Mouse (Mus musculus) layer of hippocampus, postnatal 14 days (tissue): ENCODE results near the gene Ap3d1. TPM values are rescaled to one million over a fixed set of nuclear protein-coding genes. Genes with fewer than 3 reads are reported as not detected.

Experiments used
- DNase-seq, 2 experiments: peaks; one replicate each; pipeline ENCODE4 v3.0.0; 2021 to 2022; ENCODE audit warnings: low spot score in 2 of 2, mixed read lengths in 1 of 2
- total RNA-seq, 2 experiments: library from RNA; stranded (reverse); gene quantifications; 2 replicates each; pipeline ENCODE4 v1.2.3; 2021

Gene Ap3d1
- total RNA-seq, 2 experiments from 2014 or later = 137 to 144 TPM

DNA sequence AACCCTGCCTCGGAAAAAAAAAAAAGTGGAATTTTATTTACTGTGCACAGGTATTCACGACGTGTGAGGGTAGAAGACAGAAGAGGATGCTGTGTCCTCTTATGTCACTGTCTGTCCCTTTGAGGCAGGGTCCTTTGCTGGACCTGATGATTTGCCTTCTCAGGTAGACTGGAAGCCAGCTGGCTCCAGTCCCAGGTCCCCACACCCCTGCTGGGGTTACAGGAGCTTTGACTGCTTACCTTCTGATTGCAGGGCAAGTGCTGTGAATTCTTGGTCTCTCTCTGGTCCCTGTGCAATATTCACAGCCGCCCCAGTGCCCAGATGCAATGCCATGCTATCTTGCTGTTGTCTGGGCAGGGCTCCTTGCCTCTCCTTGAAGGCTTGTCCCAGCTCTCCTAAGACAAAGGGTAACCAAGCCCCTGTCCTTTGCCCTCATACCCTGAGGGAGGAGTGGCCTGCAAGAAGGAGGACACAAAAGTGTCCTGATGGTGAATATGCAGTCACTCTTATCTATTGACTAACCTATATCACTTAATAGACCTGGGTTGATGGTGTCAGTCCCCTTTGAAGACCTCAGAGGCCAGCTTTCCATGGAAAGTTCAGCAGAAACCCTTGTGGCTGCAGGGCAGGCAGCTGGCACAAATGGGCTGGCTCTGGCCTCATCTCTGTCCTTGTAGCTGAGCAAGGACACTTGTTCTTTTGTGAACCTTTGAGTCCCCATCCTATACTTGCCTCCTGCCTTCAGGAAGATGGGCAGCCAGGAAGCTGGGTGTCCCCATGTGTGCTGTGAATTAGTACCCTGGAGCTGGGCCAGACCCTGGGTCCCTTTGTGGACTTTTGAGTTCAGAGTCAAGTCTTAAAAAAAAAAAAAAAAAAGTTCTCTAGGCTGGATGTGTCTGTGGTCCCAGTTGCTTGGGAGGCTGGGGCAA is 18.8 kb upstream of the Ap3d1 start:
- DNase-seq = no peak

DNA sequence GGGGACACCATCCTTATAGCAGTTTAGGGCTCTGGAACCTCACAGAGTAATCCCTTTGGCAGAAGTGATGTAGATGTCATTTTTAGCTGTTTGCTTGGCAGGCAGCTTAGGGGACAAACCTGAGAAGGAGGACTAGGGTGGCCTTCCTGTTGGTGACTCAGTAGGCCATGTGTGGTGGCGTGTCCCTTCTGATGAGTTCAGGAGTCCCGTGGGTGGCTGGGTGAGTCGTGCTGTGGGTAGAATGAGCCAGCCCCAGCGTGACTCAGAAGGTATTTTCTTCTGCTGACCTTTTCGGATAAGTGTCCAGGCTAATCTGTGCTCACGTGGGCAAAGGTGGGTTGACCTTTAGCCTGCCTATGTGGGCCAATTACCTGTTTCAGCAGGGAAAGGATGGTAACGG is 16.6 kb upstream of the Ap3d1 start:
- no peak for DNase-seq

DNA sequence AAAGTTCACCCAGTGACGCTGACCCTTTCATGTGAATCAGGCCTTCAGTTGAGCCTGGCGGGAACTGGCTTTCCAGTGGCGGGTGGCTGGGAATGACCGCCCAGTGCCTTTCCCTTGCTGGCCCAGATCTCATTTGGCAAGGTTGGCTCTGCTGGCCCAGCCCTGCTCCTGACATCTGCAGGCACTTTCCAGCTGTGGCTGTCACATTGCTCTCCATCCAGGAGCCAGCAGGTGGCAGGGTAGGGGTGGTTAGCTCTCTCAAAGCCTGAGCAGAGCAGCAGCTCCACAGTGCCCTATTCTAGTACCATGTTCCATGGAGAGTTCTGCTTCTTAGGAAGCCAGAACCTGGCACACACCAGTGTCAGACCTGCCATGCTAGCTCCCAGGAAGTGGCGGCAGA is 15.7 kb upstream of the Ap3d1 start:
- DNase-seq = peak; percentile 40 to 57

DNA sequence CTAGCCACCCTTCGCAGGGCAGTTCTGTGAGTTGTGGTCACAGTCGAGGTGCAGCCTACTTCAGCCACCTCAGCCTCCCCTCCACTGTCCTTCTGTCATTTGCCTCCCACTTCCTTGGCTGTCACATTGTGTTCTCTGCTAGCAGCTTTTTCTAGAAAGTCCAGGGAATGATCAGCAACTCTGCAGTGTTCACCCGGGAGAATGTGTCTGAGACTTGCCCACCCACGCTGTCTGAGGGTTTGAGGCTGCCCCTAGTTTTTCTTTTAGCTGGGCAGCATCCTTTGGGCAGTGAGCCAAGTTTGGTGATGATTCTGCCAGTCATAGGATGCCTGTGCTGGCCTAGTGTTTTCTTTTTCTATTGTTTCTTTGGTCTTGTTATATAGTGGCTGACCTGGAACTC is 14.9 kb upstream of the Ap3d1 start:
- DNase-seq = no peak

DNA sequence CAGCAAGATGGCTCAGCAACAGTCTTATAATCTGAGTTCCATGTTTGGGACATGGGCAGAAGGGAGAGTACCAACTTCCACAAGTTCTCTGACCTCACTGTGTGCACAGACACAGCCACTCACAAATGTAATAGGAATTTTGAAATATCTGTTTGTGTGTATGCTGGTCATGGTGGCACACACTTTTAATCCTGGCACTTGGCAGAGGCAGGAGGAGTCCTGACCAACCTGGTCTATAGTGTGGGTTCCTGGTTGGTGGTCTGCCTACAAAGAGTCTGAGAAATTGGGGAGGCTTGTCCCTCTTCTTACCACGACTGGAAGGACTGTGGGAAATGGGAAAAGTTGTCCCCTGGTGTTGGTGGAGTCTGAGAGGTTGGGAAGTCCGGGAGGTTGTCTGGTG is 14.4 kb upstream of the Ap3d1 start:
- no peak for DNase-seq

DNA sequence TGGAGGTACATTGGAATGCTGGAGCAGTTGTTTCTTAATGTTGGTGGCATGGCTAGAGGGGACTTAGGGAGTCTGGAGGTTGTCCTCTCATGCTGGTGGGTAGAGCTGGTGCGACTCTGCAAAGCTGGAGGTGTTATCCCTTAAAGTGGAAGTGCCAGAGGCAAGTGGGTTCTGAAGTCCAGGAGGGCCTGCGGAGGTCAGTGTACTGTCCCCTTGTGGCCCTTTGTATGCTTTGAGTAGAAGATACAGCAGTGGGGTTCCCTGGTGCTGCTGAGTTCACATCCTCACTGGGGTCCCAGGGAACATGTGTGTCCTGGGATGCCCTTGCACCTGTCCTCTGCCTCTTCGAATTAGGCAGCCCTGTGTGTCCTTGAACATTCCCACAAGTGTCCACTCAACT is 14.0 kb upstream of the Ap3d1 start:
- DNase-seq = no peak

DNA sequence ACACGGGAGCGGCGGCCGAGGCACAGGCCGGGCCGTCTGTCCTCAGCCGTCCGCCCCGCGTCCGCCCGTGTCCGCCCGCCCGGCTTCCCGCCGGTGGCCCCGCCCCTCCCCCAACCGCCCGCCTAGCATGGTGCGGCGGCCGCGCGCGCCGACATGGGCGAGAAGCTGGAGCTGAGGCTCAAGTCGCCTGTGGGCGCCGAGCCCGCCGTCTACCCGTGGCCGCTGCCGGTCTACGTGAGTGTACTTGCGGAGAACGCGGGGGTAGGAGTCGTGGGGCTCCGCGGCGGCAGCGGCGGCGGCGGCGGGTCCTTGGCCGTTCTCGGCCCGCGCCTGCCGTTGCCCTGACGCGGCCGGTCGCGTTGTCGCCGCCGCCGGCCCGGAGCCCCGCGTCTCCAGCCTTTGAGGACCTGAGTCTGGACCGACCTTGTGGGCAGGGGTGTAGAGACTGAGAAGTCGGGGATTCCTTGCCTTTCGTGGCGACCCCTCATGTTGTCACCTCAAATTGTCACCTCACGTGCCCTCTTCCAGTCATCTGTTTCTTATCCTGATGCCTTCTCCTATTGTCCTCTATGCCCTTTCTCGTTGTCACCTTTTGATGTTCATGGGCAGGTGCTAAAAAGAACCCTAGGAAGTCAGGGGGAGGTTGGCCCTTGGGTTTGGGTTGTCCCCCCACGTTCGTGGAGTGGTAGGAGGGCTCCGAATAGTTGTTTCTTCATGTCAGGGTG is 13.4 kb upstream of the Ap3d1 start:
- DNase-seq = no peak

DNA sequence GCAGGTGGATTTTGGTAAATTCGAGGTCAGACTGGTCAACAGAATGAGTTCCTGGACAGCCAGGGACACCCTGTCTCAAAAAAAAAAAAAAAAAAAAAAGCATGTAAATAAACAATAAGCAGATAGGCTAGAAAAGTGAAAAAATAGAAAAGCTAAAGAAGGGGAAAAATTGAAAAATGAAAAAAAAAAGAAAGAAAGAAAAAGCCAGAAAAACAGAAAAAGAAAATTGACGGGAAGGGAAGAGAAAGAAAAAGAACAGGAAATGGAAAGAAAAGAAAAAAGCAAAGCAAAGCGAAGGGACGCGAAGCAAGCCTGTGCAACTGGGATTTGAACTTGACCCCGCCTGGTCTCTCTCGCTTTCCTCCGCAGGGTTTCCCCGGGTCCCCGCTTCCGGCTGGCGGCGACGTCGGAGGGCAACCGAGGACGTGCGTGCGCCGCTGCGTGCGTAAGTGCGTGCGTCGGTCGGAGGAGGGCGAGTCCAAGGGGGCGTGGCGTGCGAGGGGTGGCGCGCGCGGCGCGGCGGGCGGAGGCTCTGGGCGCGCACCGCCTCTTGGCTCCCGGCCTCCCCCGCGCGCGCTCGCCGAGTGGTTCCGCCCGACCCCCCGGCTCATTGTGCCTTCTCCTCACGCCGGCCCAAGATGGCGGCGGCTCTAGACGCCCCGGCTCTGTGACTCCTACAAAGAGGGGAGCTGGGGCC is 12.7 kb upstream of the Ap3d1 start, which contains the start of gene Dot1l:
TSS of gene Dot1l (plus strand) at position 613 of the 697 bp plus-strand sequence.
- peak; percentile 96 to 98 for DNase-seq

DNA sequence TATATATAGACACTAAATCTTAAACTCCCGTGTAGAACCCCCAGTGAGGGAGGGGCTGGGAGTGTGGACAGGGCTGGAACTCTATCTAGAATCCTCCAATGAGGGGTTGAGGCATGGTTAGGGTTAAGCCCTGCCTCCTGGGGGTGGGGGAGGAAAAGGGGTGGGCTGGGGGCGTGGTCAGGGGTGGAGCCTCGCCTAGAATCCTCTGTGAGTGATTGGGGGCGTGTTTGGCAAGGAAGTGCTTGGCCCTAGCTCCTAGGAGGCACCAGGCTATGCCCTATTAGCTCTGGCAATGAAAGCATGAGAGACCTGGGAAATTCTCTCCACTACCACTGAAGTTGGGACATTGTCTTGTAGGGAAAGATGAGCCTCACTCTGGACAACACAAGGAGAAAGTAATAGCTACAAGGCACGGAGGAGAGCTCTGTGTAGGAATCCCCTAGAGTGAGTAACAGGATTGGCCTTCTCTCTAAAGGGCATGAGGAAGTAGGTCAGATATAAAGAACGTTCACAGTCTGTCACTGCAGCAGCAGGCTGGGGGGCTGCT is 10.1 kb upstream of the Ap3d1 start:
- peak; percentile 26 to 61 for DNase-seq

DNA sequence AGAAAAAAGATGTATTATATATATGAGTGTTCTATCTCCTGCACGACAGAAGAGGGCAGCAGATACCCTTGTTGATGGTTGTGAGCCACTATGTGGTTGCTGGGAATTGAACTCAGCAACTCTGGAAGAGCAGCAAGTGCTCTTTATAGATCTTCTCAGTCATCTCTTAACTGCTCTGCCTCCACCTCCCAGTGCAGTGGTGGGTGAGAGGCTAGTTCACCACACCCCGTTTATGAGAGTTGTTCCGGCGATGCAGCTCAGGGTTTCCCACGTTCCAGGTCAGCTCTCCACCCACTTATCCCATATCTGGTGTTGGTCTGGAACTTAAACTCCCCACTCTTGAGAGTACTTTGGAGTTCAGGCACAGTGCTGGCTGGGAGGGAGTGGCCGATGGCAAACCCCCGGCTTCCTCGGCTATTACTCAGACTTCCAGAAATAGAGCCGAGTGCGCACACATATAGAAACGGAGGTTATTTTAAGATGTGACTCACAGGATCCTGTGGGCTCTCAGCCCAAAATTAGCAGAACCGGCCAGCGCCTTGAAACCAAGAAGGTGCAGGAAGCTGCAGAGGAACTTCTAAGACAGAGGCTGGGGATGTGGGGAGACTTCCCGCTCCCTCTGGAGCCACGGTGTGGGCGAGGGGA is 9.2 kb upstream of the Ap3d1 start:
- DNase-seq = no peak

DNA sequence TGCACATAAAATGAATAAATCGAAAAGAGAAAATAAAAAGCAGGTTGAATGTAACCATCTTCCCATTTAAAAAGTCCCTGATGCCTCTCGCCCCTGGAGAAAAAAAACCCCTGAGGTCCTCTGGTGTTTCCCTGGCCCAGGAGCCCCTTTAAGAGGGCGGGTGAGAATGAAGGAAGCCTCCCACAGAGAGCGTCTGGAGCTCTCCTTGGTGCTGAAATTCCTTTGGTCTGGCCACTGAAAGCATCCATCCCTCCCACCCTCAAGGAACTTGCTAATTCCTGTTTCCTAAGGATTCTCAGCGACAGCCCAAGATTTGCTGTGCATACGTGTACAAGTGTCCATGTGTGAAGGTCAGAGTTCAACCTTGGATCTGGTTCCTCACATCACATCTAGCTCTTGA is 6.5 kb upstream of the Ap3d1 start:
- no peak for DNase-seq

DNA sequence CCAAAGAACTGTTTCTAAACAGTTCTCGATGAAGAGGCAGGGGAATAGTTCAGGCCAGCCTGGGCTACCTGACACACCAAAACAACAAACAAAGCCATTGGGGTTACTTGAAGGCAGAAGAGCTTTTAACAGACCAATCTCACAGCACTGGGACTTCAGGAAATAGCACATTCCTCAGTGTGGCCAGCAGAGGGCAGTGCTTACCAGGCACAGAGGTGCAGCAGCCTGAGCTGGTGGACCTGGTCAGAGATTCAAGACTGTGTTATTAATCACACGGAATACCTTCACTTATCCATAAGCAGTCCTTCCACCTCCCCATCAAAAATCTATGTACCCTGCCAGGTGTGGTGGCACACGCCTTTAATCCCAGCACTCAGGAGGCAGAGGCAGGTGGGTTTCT is 5.3 kb upstream of the Ap3d1 start:
- peak; percentile 70 to 76 for DNase-seq

DNA sequence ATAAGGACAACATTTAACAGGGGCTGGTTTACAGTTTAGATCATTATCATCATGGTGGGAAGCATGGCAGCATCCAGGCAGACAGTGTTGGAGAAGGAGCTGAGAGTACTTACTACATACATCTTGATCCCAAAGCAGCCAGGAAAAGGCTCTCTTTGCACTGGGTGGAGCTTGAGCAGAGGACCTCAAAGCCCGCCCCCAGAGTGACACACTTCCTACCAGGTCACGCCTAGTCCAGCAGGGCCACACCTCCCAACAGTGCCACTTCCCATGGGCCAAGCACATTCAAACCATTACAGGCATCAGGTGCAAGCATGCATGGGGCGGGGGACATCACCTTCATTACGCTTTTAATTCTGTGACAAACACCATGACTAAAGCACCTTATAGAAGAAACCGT is 2.2 kb upstream of the Ap3d1 start:
- no peak for DNase-seq

DNA sequence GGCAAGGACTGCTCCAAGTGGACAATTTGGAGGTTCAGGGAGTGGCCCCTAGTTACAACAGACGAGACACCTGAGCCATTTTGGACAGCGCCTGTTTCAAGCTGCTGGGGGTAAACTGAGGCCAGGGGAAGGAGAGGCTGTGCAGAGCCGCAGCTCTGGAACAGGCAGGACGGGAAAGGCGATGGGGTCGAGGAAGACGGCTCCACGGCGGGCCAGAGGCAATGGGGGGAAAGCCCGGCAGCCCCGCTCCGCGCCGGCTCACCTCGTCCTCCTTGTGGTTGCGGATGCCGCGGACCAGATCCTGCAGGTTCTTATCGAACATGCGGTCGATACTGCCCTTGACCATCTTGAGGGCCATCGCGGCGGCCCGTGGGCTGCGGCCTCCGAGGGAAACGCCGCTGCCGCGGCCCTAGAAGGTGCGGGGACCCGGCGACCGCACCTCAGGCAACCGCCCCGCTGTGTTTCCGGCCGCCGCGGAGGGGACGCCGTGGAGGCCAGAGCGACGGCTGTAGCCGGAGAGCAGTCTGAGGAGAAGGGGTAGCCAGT is 357 bp downstream of the Ap3d1 start:
- no peak for DNase-seq

DNA sequence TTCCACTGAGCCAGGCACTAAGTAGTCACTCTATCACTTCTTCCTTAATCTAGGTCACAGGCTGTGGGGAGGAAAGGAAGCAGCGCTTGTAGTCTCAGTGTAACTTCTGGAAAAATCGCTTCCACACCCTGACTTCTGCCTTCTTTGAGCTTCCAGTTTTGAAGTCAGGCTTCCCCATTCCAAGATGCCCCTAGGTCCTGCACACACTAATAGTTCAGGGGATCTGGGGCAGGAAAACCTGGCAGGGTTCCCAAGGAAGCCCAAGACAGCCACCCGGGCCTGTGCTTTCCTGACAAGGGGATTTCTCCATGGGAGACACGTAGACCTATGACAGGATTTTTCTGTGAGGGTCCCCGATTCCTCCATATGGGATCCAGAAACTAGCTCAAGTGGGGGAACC is 918 bp downstream of the Ap3d1 start:
- peak; percentile 12 to 33 for DNase-seq

DNA sequence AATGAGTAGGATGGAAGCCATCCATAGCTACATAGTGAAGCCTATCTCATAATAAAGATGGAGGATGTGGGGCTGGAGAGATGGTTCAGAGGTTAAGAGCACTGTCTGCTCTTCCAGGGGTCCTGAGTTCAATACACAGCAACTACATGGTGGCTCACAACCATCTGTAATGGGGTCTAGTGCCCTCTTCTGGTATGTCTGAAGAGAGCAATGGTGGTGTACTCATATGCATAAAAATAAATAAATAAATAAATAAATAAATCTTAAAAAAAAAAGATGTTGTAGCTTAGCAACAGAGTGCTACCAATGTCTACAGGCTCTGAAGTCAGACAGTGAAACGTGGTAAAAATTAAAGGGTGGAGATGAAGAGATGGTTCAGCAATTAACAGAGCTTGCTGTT is 3.4 kb downstream of the Ap3d1 start:
- no peak for DNase-seq

DNA sequence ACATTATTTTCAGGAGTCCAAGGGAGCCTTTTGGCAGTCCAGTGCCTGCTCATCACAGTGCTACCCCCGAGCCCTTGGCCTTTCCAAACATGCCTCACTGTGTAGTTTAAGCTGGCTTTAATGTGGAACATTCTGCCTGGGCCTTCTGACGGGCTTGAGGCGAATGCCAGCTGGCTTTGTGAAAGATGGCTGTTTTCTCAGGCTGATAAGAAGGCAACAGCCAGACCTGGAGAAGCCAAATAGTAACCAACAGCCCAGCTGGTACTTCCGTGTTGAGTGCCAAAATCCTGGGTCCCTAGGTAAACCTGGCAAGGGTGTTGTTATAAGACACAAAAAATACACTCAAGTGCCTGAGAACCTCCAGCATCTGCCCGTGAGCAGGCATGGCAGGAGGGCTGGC is 5.3 kb downstream of the Ap3d1 start:
- DNase-seq = no peak

DNA sequence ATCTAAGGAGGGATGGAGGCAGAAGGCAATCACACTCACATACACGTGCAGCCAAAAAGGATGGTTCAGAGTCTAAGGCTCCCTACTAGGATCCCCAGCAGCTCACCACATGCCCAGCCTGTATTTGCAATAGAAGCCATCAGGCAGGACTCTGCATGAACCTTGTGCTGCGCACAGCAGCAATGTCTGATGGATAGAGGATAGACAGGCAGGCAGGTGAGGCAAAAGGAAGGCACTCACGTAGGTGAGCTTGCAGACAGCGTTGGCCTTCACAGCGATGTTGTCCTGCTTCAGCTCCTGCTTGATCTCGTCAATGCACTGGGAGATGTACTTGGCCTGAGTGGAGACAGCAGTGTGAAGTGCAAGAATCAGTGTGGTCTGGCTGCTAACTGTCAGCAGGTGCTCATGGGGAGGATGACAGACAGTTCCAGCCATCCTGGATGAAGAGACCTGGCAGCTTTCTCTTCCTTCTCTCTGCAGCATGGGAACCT is 9.4 kb downstream of the Ap3d1 start:
- DNase-seq = no peak

DNA sequence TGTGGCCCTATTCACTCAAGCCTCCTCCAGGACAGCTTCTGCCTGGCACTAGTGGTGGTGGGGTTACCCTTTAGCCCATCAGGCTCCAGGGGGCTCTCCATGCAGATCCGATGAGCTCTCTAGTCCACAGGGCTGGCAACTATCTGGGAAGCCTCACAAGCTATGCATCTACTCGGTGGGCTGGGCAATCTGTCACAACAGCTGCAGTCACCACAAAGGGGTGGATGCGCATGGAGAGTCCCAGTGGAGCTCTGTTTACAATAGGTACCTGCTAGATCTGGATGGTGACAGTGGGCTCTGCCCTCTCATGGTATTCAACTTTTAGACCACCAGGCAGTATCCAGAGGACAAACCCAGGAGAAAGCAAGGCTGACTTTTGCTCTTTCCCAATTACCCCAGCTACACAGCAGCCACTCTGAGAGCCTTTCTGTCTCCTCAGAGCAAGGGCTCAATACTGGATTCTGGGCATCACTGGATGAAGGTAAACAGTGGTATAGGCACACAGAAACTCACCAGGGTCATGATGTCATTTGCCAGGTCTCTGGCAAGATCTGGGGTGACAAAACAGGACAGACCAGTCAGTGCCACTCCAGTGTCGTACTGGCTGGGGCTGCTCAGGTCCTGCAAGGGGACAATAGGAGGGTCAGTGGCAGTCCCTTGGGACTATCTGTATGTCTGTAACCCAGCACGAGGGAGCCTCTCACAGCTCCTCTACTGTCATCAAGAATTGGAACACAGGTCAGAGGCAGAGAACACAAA is 14.5 kb downstream of the Ap3d1 start:
- no peak for DNase-seq

DNA sequence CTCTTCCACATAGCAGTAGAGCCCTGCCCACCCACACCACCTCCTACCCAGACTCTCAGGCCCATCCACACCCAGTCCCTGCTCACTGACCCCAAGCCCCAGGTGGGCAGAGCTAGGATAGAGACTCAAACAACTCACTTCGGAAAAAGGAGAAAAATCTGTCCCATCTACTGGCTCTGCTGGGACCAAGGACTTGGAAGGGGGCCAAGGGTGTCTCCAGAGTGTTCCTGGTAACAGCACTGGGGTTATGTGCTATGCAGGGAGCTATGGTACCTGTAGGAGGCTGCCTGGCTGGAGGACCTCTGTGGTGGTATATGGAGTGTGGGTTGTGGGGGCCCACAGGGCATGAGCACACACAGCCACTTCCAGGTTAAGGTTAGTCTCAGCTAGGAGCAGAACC is 24.8 kb downstream of the Ap3d1 start:
- no peak for DNase-seq
